Mouse (Mus musculus): ENCODE data around the gene Slc28a3.

GRCm38 (mm10) chr13:58637360-58638002, 26.8 kb upstream of the Slc28a3 start:
- TF ChIP-seq POLR2A (IDR thresholded peaks at IDR 0.05; ENCODE audit: low read depth, low read length) (no peak), CTCF (IDR thresholded peaks at IDR 0.05; ENCODE audit: borderline replicate concordance, insufficient read depth, low read length) (peak; percentile 54; the same call in 1 of the 2 replicates)

Measured in embryonic fibroblast, embryonic 13.5 days (primary cell).